ENCODE assay signal across 13 mouse cellular contexts in the genomic region with DNA sequence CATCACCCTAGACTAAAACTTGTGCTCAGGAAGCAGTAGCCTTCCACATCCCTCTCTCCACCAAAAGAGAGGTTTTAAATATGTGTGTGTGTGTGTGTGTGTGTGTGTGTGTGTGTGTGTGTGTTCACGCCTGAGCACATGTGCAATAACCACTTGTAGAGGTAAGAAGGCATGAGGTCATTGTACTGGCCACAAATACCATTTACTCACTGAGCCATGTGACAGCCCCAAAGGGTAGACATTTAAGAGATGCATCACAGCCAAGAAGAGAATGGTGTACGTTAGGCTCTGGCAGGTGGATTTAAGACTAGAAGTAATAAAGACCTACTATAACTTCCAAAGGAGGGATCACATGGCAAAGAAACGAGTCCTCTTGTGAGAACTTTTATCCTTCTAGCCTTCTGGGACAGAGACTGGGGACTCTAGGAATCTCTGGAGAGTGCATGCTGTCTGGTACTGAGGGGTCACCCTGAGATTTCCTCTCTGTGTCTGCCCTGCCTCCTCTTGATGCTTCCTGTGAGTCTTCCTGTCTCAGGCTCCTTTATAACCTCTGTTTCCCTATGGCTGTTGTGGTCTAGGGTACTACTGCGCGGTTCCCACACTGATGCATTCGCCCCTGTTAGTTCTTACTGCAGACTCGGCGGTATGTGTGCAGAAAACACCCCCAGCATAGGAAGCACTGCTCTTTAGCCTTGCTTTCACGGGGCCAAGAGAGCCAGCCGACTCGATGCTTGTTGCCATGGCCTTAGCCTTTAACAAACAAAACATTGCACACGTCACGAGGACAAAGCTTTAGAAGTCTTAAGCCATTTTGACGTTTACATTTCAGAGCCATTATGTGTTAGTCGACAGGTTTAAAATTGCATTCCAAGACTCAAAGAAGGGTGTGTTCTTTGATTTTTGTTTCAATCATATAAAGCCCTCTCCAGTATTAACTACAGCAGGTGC. TPM values are rescaled to one million over a fixed set of nuclear protein-coding genes. Genes with fewer than 3 reads are reported as not detected.
DNase-seq lines count a peak whose midpoint lies in the region; ATAC-seq and TF ChIP-seq lines count a peak whose summit lies in the region.
"Had no signal": no experiment of that assay in that cellular context is flagged by ENCODE, and none has a peak within 500 bp of the region (broad histone marks: within the 10 kb centered on the region; RNA-seq: fewer than 3 reads in every experiment).

No protein-coding gene starts in this region.

- peak overlapping the region; percentile 35 for H3K27ac ChIP-seq in heart, embryonic 16.5 days (ENCODE audit: low read length)
- peak overlapping the region; percentile 87 for H3K27ac ChIP-seq in MEL (ENCODE audit: control insufficient read depth, low read depth, low read length)
- H3K27ac ChIP-seq in liver, postnatal 0 days (ENCODE audit: low read depth): no peak overlapping the region
- no peak overlapping the region for H3K27ac ChIP-seq in midbrain, postnatal 0 days (ENCODE audit: low read depth, low read length)
- H3K27ac ChIP-seq: limb, embryonic 12.5 days had no signal

- peak in 1 of 2 experiments; percentile 21; a peak in 1 of 4 replicates for TF ChIP-seq POLR2A in MEL (IDR thresholded peaks at IDR 0.05; ENCODE audit: control insufficient read depth in 1 of 2, insufficient read depth in 1 of 2, low read depth in 1 of 2, low read length in 2 of 2, poor library complexity in 1 of 2)

- no peak for DNase-seq in heart, postnatal 36 days
- peak; percentile 24 for DNase-seq in CD4-positive helper T cell, adult 2 months (ENCODE audit: low read depth, low spot score)
- DNase-seq in MEL (ENCODE audit: low read depth, low spot score): no peak
- DNase-seq in liver, postnatal 0 days: no peak
- DNase-seq in midbrain, postnatal 0 days (ENCODE audit: low spot score): no peak
- no peak for DNase-seq in kidney, adult 9 months
- DNase-seq: cerebellum, adult 18-20 months; kidney, postnatal 4 days; right cerebral cortex, postnatal 4 days; thymus, postnatal 4 days had no signal

- 54% methylated on average over 15 of the region's 15 CpGs for WGBS in heart, embryonic 16.5 days
- WGBS in liver, postnatal 0 days (ENCODE audit: insufficient replicate concordance): 48% methylated on average over 15 of the region's 15 CpGs
- 55% methylated on average over 15 of the region's 15 CpGs for WGBS in midbrain, postnatal 0 days

- no peaks in the 10 kb centered on the region for H3K36me3 ChIP-seq in heart, embryonic 16.5 days (ENCODE audit: control insufficient read depth, insufficient read depth)
- peaks cover 53 to 89% of the 10 kb centered on the region in 2 experiments for H3K36me3 ChIP-seq in MEL (ENCODE audit: control insufficient read depth in 1 of 2, insufficient read depth in 2 of 2, low read length in 2 of 2)
- H3K36me3 ChIP-seq in liver, postnatal 0 days (replicated peaks; ENCODE audit: insufficient read depth, low read length): no peaks in the 10 kb centered on the region
- no peaks in the 10 kb centered on the region for H3K36me3 ChIP-seq in midbrain, postnatal 0 days (ENCODE audit: insufficient read depth, low read length)
- H3K36me3 ChIP-seq: limb, embryonic 12.5 days had no signal

- TF ChIP-seq CTCF in MEL (IDR thresholded peaks at IDR 0.05 in 2 of 3, conservative IDR thresholded peaks at IDR 0.05 in 1 of 3; ENCODE audit: control insufficient read depth in 1 of 3, insufficient read depth in 1 of 3, low read depth in 2 of 3, low read length in 3 of 3, poor library complexity in 1 of 3, severe bottlenecking in 1 of 3): no peak
- TF ChIP-seq CTCF in liver, postnatal 0 days (IDR thresholded peaks at IDR 0.05; ENCODE audit: low read depth): no peak
- TF ChIP-seq CTCF in midbrain, postnatal 0 days (IDR thresholded peaks at IDR 0.05): no peak

- H3K4me1 ChIP-seq in heart, embryonic 16.5 days (ENCODE audit: control insufficient read depth, insufficient read depth, low read length): peaks cover 23% of the 10 kb centered on the region
- H3K4me1 ChIP-seq in MEL (ENCODE audit: control insufficient read depth in 1 of 2, insufficient read depth in 2 of 2, low read length in 2 of 2): peaks cover 37 to 49% of the 10 kb centered on the region in 2 experiments
- peaks cover 32% of the 10 kb centered on the region for H3K4me1 ChIP-seq in liver, postnatal 0 days (ENCODE audit: insufficient read depth)
- H3K4me1 ChIP-seq in midbrain, postnatal 0 days (ENCODE audit: insufficient read depth, low read length): no peaks in the 10 kb centered on the region
- H3K4me1 ChIP-seq: limb, embryonic 12.5 days had no signal

- H3K4me3 ChIP-seq in heart, embryonic 16.5 days (ENCODE audit: low read length): no peak overlapping the region
- no peak overlapping the region for H3K4me3 ChIP-seq in MEL (ENCODE audit: control insufficient read depth in 1 of 2, insufficient read depth in 1 of 2, low read depth in 2 of 2, low read length in 2 of 2)
- H3K4me3 ChIP-seq in liver, postnatal 0 days (ENCODE audit: low read depth, low read length): no peak overlapping the region
- H3K4me3 ChIP-seq in midbrain, postnatal 0 days (ENCODE audit: low read depth, low read length): no peak overlapping the region
- H3K4me3 ChIP-seq: limb, embryonic 12.5 days had no signal

- TF ChIP-seq EP300 in MEL (IDR thresholded peaks at IDR 0.05; ENCODE audit: low read depth in 1 of 2, low read length in 2 of 2): no peak
- TF ChIP-seq EP300 in liver, postnatal 0 days (IDR thresholded peaks at IDR 0.05; ENCODE audit: low read depth): no peak

- ATAC-seq in heart, embryonic 16.5 days (replicated peaks; ENCODE audit: extremely low read depth, insufficient read depth, low FRiP score): peak; percentile 43
- ATAC-seq in liver, postnatal 0 days: peak; percentile 63
- no peak for ATAC-seq in midbrain, postnatal 0 days (ENCODE audit: low FRiP score)
- ATAC-seq: inflammation-experienced regulatory T-cells, adult 6 months had no signal

- H3K4me2 ChIP-seq in heart, embryonic 16.5 days (ENCODE audit: low read depth, low read length): no peak overlapping the region; the same call in 1 of the 2 replicates
- H3K4me2 ChIP-seq in liver, postnatal 0 days (ENCODE audit: low read depth, low read length): no peak overlapping the region
- H3K4me2 ChIP-seq in midbrain, postnatal 0 days (ENCODE audit: low read depth, low read length, poor library complexity, severe bottlenecking): no peak overlapping the region
- H3K4me2 ChIP-seq: limb, embryonic 12.5 days had no signal

- H3K27me3 ChIP-seq in heart, embryonic 16.5 days (ENCODE audit: control insufficient read depth, insufficient read depth, low read length): no peaks in the 10 kb centered on the region
- no peaks in the 10 kb centered on the region for H3K27me3 ChIP-seq in MEL (ENCODE audit: control insufficient read depth in 1 of 2, insufficient read depth in 2 of 2, low read length in 2 of 2)
- H3K27me3 ChIP-seq in liver, postnatal 0 days (ENCODE audit: insufficient read depth, low read length): no peaks in the 10 kb centered on the region
- no peaks in the 10 kb centered on the region for H3K27me3 ChIP-seq in midbrain, postnatal 0 days (ENCODE audit: insufficient read depth, low read length)
- H3K27me3 ChIP-seq: limb, embryonic 12.5 days had no signal

- intact Hi-C loops in heart, postnatal 36 days (cut with DNase I): no loop called here

- no peak overlapping the region for H3K9ac ChIP-seq in heart, embryonic 16.5 days (ENCODE audit: low read length)
- peak overlapping the region; percentile 3; the same call in 1 of the 2 replicates for H3K9ac ChIP-seq in MEL (ENCODE audit: control insufficient read depth, low read depth, low read length, poor library complexity, severe bottlenecking)
- no peak overlapping the region for H3K9ac ChIP-seq in liver, postnatal 0 days (replicated peaks)
- no peak overlapping the region for H3K9ac ChIP-seq in midbrain, postnatal 0 days (replicated peaks; ENCODE audit: low read length, poor library complexity, severe bottlenecking)
- H3K9ac ChIP-seq: limb, embryonic 12.5 days had no signal

- TF ChIP-seq RAD21 in MEL (IDR thresholded peaks at IDR 0.05; ENCODE audit: low read depth, low read length): no peak

- peaks cover 2% of the 10 kb centered on the region; the same call in 1 of the 2 replicates for H3K9me3 ChIP-seq in heart, embryonic 16.5 days (replicated peaks; ENCODE audit: control insufficient read depth, low read length)
- no peaks in the 10 kb centered on the region for H3K9me3 ChIP-seq in MEL (replicated peaks; ENCODE audit: insufficient read depth, low read length)
- H3K9me3 ChIP-seq in liver, postnatal 0 days (ENCODE audit: low read length): no peaks in the 10 kb centered on the region
- no peaks in the 10 kb centered on the region for H3K9me3 ChIP-seq in midbrain, postnatal 0 days (ENCODE audit: low read length)
- H3K9me3 ChIP-seq: limb, embryonic 12.5 days had no signal

- H3K79me2 ChIP-seq in MEL (ENCODE audit: control insufficient read depth, insufficient read depth, low read length, poor library complexity): peaks cover 68% of the 10 kb centered on the region

TF ChIP-seq in MEL, 35 proteins besides CTCF, POLR2A, EP300 and RAD21 (continues in another document):
- TF ChIP-seq MAX (IDR thresholded peaks at IDR 0.05; ENCODE audit: low read length): no peak
- no peak for TF ChIP-seq USF1 (IDR thresholded peaks at IDR 0.05; ENCODE audit: low read depth, low read length)
- no peak for TF ChIP-seq RCOR1 (IDR thresholded peaks at IDR 0.05; ENCODE audit: low read depth, low read length)
- no peak for TF ChIP-seq TBP (IDR thresholded peaks at IDR 0.05; ENCODE audit: low read depth, low read length)
- TF ChIP-seq E2F4 (IDR thresholded peaks at IDR 0.05; ENCODE audit: borderline replicate concordance, low read depth, low read length): no peak
- no peak for TF ChIP-seq JUND (IDR thresholded peaks at IDR 0.05; ENCODE audit: low read depth, low read length)
- no peak for TF ChIP-seq MAFK (IDR thresholded peaks at IDR 0.05; ENCODE audit: borderline replicate concordance, low read depth, low read length)
- TF ChIP-seq GABPA (IDR thresholded peaks at IDR 0.05; ENCODE audit: low read depth, low read length): no peak
- no peak for TF ChIP-seq CHD1 (IDR thresholded peaks at IDR 0.05; ENCODE audit: low read depth, low read length)
- TF ChIP-seq ZNF384 (IDR thresholded peaks at IDR 0.05; ENCODE audit: low read depth, low read length): no peak
- TF ChIP-seq ELF1 (IDR thresholded peaks at IDR 0.05; ENCODE audit: low read depth, low read length): no peak
- no peak for TF ChIP-seq NELFE (IDR thresholded peaks at IDR 0.05; ENCODE audit: low read depth, low read length)

RNA-seq across cellular contexts. Expression of a gene that starts 22.0 kb away (rescaled TPM):
- 37.7 and 39.3 TPM in 2 replicates for polyA plus RNA-seq in heart, embryonic 16.5 days (2015; fragmentation: Nextera tagmentation; extraction: Ambion mirVana)
- total RNA-seq in heart, postnatal 36 days (2021): 10 to 100 TPM; 10.6 to 14.0 TPM
- total RNA-seq in MEL (2012; rRNA removed): 195 and 197 TPM in 2 replicates
- 100 to 1,000 TPM in 1 of 2 experiments, 10 to 100 TPM in 1; 79.0 to 318 TPM for polyA plus RNA-seq in MEL (2012; ENCODE audit: insufficient read depth in 1 of 2, insufficient read length in 2 of 2, low read depth in 1 of 2, low replicate concordance in 2 of 2, missing spikeins in 1 of 2)
- polyA plus RNA-seq in liver, postnatal 0 days (2015; fragmentation: Nextera tagmentation; extraction: Ambion mirVana): 17.1 and 17.3 TPM in 2 replicates
- total RNA-seq in midbrain, postnatal 0 days (2014; rRNA removed): 7.1 and 22.0 TPM in 2 replicates
- 4.0 and 5.5 TPM in 2 replicates for polyA plus RNA-seq in midbrain, postnatal 0 days (2015; fragmentation: Nextera tagmentation; extraction: Ambion mirVana)

Comparison
In these comparisons a context has a peak if more than half of its experiments do, and no peak if none do; other contexts are left out.
1. H3K27ac ChIP-seq: peak in heart, embryonic 16.5 days (single experiment) and MEL (single experiment); none in liver, postnatal 0 days (single experiment) and midbrain, postnatal 0 days (single experiment).